Mouse (Mus musculus) frontal cortex, postnatal 10 days (tissue): ENCODE measurements around the gene Chrm5.

Experiments
- DNase-seq, 2 experiments: peaks; one replicate each; pipeline ENCODE4 v3.0.0; 2022; ENCODE audit warnings: low spot score in 2 of 2, mixed read lengths in 1 of 2

Chrm5 gene

GRCm38 (mm10) chr2:112480669-112481068, at the start of gene Chrm5:
Gene Chrm5 (minus strand): TSS chr2:112480769.
- no peak for DNase-seq

- no peak for DNase-seq
These were observed 46.4 kb upstream of the Chrm5 start for GRCm38 (mm10) chr2:112526933-112527332.

GRCm38 (mm10) chr2:112520526-112521482, 40.2 kb upstream of the Chrm5 start:
- no peak for DNase-seq

GRCm38 (mm10) chr2:112518541-112518940, 38.0 kb upstream of the Chrm5 start:
- DNase-seq = no peak

GRCm38 (mm10) chr2:112517218-112517617, 36.6 kb upstream of the Chrm5 start:
- DNase-seq = no peak

- DNase-seq = no peak
These were observed 36.2 kb upstream of the Chrm5 start for GRCm38 (mm10) chr2:112516728-112517127.

GRCm38 (mm10) chr2:112513036-112513435, 32.5 kb upstream of the Chrm5 start:
- no peak for DNase-seq

- no peak for DNase-seq
These were observed 29.6 kb upstream of the Chrm5 start for GRCm38 (mm10) chr2:112510140-112510539.

- DNase-seq = no peak
These were observed 26.9 kb upstream of the Chrm5 start for GRCm38 (mm10) chr2:112507444-112507843.

- DNase-seq = no peak
These were observed 26.4 kb upstream of the Chrm5 start for GRCm38 (mm10) chr2:112506841-112507435.

- no peak for DNase-seq
These were observed 23.4 kb upstream of the Chrm5 start for GRCm38 (mm10) chr2:112503978-112504377.

GRCm38 (mm10) chr2:112501209-112501608, 20.6 kb upstream of the Chrm5 start:
- DNase-seq = peak; percentile 54 to 73

- no peak for DNase-seq
These were observed 17.3 kb upstream of the Chrm5 start for GRCm38 (mm10) chr2:112497851-112498250.

- DNase-seq = no peak
These were observed 13.1 kb upstream of the Chrm5 start for GRCm38 (mm10) chr2:112493539-112494260.

GRCm38 (mm10) chr2:112492856-112493538, 12.4 kb upstream of the Chrm5 start, which contains the start of gene Aven:
Gene Aven (plus strand): TSS chr2:112492964.
- DNase-seq = peak; percentile 50 to 78

- no peak for DNase-seq
These were observed 11.9 kb upstream of the Chrm5 start for GRCm38 (mm10) chr2:112492431-112492855.

GRCm38 (mm10) chr2:112491629-112492028, 11.1 kb upstream of the Chrm5 start:
- DNase-seq = no peak

- DNase-seq = no peak
These were observed 10.1 kb upstream of the Chrm5 start for GRCm38 (mm10) chr2:112490483-112491196.

GRCm38 (mm10) chr2:112484886-112485285, 4.3 kb upstream of the Chrm5 start:
- DNase-seq = no peak

- no peak for DNase-seq
These were observed 2.7 kb upstream of the Chrm5 start for GRCm38 (mm10) chr2:112483334-112483651.
